Comparison of ENCODE assay signal across 11 mouse cellular contexts in genomic region chr4:32359634-32360033, GRCm38 (mm10).
DNase-seq lines count a peak whose midpoint lies in the region; ATAC-seq and TF ChIP-seq lines count a peak whose summit lies in the region.
"Had no signal": no experiment of that assay in that cellular context is flagged by ENCODE, and none has a peak within 500 bp of the region (broad histone marks: within the 10 kb centered on the region; RNA-seq: fewer than 3 reads in every experiment).

No protein-coding gene starts in this region.

- no peaks in the 10 kb centered on the region for H3K9me3 ChIP-seq in kidney, embryonic 16.5 days (ENCODE audit: low read length)
- H3K9me3 ChIP-seq in forebrain, embryonic 12.5 days: no peaks in the 10 kb centered on the region
- no peaks in the 10 kb centered on the region for H3K9me3 ChIP-seq in hindbrain, postnatal 0 days (ENCODE audit: low read length)
- H3K9me3 ChIP-seq in neural tube, embryonic 14.5 days (ENCODE audit: control insufficient read depth, low read length): no peaks in the 10 kb centered on the region

- peak; percentile 44; the same call in 1 of the 2 replicates for ATAC-seq in kidney, embryonic 16.5 days (ENCODE audit: low FRiP score, low TSS enrichment)
- ATAC-seq in forebrain, embryonic 12.5 days (ENCODE audit: low FRiP score): peak; percentile 43; the same call in 1 of the 2 replicates
- ATAC-seq in hindbrain, postnatal 0 days: no peak
- ATAC-seq in neural tube, embryonic 14.5 days (ENCODE audit: low read depth): peak; percentile 26; the same call in 1 of the 2 replicates

- no peak for TF ChIP-seq CTCF in hindbrain, postnatal 0 days (IDR thresholded peaks at IDR 0.05; ENCODE audit: low read depth)

- H3K9ac ChIP-seq in kidney, embryonic 16.5 days (replicated peaks; ENCODE audit: low read length): no peak overlapping the region
- no peak overlapping the region for H3K9ac ChIP-seq in forebrain, embryonic 12.5 days
- H3K9ac ChIP-seq in hindbrain, postnatal 0 days (replicated peaks; ENCODE audit: low read length): no peak overlapping the region
- no peak overlapping the region for H3K9ac ChIP-seq in neural tube, embryonic 14.5 days (replicated peaks; ENCODE audit: low read depth, low read length)

- no peak overlapping the region for H3K4me2 ChIP-seq in kidney, embryonic 16.5 days (replicated peaks; ENCODE audit: low read depth, low read length)
- no peak overlapping the region for H3K4me2 ChIP-seq in forebrain, embryonic 12.5 days
- no peak overlapping the region for H3K4me2 ChIP-seq in hindbrain, postnatal 0 days (ENCODE audit: low read depth, low read length)
- no peak overlapping the region for H3K4me2 ChIP-seq in neural tube, embryonic 14.5 days (ENCODE audit: low read depth, low read length)

- DNase-seq in kidney, adult 18-20 months: no peak
- no peak for DNase-seq in hindbrain, postnatal 0 days (ENCODE audit: low spot score)
- no peak for DNase-seq in cerebellum, postnatal 4 days (ENCODE audit: low spot score in 2 of 2)
- DNase-seq in gastrocnemius, postnatal 4 days (ENCODE audit: low spot score in 2 of 2): no peak
- DNase-seq: adrenal gland, postnatal 36 days; cerebellum, adult 8-10 months; kidney, adult 11 months; thymus, postnatal 4 days had no signal

- H3K27me3 ChIP-seq in kidney, embryonic 16.5 days (ENCODE audit: insufficient read depth, low read length): no peaks in the 10 kb centered on the region
- H3K27me3 ChIP-seq in forebrain, embryonic 12.5 days: no peaks in the 10 kb centered on the region
- no peaks in the 10 kb centered on the region for H3K27me3 ChIP-seq in hindbrain, postnatal 0 days (ENCODE audit: insufficient read depth, low read length)
- H3K27me3 ChIP-seq in neural tube, embryonic 14.5 days (ENCODE audit: control insufficient read depth, insufficient read depth, low read length): no peaks in the 10 kb centered on the region

- no peaks in the 10 kb centered on the region for H3K36me3 ChIP-seq in kidney, embryonic 16.5 days (ENCODE audit: insufficient read depth, low read length)
- no peaks in the 10 kb centered on the region for H3K36me3 ChIP-seq in forebrain, embryonic 12.5 days (replicated peaks)
- H3K36me3 ChIP-seq in hindbrain, postnatal 0 days (ENCODE audit: insufficient read depth, low read length): no peaks in the 10 kb centered on the region
- H3K36me3 ChIP-seq in neural tube, embryonic 14.5 days (ENCODE audit: control insufficient read depth, insufficient read depth, low read length): no peaks in the 10 kb centered on the region

- H3K4me1 ChIP-seq in kidney, embryonic 16.5 days (ENCODE audit: insufficient read depth, low read length): peaks cover 24% of the 10 kb centered on the region
- H3K4me1 ChIP-seq in forebrain, embryonic 12.5 days: peaks cover 32% of the 10 kb centered on the region
- peaks cover 36% of the 10 kb centered on the region for H3K4me1 ChIP-seq in hindbrain, postnatal 0 days (ENCODE audit: insufficient read depth, low read length)
- H3K4me1 ChIP-seq in neural tube, embryonic 14.5 days (ENCODE audit: control insufficient read depth, insufficient read depth, low read length): peaks cover 36% of the 10 kb centered on the region

- WGBS in kidney, embryonic 16.5 days: 43% methylated on average over 3 of the region's 3 CpGs
- WGBS in forebrain, embryonic 12.5 days: 22% methylated on average over 3 of the region's 3 CpGs
- 38% methylated on average over 3 of the region's 3 CpGs for WGBS in hindbrain, postnatal 0 days
- WGBS in neural tube, embryonic 14.5 days: 37% methylated on average over 3 of the region's 3 CpGs

- H3K27ac ChIP-seq in kidney, embryonic 16.5 days (ENCODE audit: low read length): 0 out of 2 replicates have a peak overlapping the region, but pooled peaks have one; percentile 3
- peak overlapping the region; percentile 61 for H3K27ac ChIP-seq in forebrain, embryonic 12.5 days
- H3K27ac ChIP-seq in hindbrain, postnatal 0 days: peak overlapping the region; percentile 37; the same call in 1 of the 2 replicates
- peak overlapping the region; percentile 78 for H3K27ac ChIP-seq in neural tube, embryonic 14.5 days (ENCODE audit: low read depth, low read length)

- no peak overlapping the region for H3K4me3 ChIP-seq in kidney, embryonic 16.5 days (ENCODE audit: low read length)
- H3K4me3 ChIP-seq in forebrain, embryonic 12.5 days (replicated peaks): no peak overlapping the region
- H3K4me3 ChIP-seq in hindbrain, postnatal 0 days (ENCODE audit: low read length): no peak overlapping the region
- H3K4me3 ChIP-seq in neural tube, embryonic 14.5 days (ENCODE audit: low read depth, low read length): no peak overlapping the region

Comparison
In these comparisons a context has a peak if more than half of its experiments do, and no peak if none do; other contexts are left out.
1. H3K27ac ChIP-seq: peak in every context shown above with its lines; median percentile 78 in neural tube, embryonic 14.5 days; 61 in forebrain, embryonic 12.5 days; 37 in hindbrain, postnatal 0 days; 3 in kidney, embryonic 16.5 days.